Mouse (Mus musculus): ENCODE data around the gene Reep1. TPM values are rescaled to one million over a fixed set of nuclear protein-coding genes. Genes with fewer than 3 reads are reported as not detected.

The Reep1 gene
- total RNA-seq, 1 experiment from 2014 or later: not detected

DNA sequence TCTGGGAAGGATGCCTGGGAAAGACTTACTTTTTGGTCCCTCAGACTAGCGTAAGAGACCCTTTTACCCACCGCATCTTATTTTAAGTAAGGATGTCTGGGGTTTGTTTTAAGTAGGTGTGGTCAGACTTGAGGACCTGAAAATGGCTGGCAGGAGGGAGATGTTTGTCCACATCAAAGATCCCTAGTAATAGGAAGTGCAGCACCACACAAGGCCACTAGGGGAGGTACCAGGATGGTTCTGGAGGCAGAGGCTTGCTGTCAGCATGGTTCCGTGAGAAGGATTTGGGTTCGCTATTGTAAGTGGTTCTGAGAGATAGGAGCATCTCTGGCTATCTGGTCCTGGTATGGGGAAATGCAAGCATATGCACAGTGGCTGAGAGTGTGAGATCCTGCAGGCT is 63.5 kb downstream of the Reep1 start:
- ATAC-seq (ENCODE audit: extremely low read depth, insufficient number of reproducible peaks, low FRiP score, poor library complexity, severe bottlenecking): no peak

DNA sequence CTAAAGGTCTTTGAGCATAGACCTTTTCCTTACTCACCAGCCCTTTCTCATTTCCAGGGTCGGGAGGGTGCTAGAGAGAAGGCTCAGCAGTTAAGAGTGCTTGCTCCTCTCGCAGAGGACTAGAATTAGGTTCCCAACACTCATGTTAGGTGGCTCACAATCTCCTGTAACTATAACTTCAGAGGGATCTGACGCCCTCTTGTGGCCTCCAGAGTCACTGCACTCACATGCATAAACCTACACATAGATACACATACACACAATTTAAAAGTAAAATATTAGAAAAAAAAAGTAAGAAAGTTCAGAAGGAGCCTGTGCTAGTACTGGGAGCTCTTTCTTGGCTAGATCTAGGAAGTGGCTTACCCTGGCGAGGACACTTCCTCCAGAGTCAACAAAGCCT is 63.9 kb downstream of the Reep1 start:
- ATAC-seq (ENCODE audit: extremely low read depth, insufficient number of reproducible peaks, low FRiP score, poor library complexity, severe bottlenecking): no peak

DNA sequence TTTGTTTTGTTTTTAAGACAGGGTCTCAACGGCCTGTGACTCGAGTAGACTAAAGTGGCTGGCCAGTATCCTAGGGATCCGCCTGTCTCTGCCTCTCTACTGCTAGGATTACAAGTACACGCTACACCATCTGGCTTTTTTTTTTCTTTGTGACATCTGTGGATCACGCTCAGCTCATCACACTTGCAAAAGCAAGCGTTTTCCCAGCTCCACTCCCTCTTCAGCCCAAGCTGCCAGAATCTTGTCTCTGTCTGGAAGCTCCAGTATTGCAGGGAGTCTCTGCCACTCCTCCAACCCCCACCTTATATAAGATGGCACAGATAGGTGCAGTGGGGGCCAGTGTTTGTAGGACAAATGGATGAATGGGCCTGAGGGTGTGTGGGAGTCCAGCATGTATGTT is 64.8 kb downstream of the Reep1 start:
- no peak for ATAC-seq (ENCODE audit: extremely low read depth, insufficient number of reproducible peaks, low FRiP score, poor library complexity, severe bottlenecking)

DNA sequence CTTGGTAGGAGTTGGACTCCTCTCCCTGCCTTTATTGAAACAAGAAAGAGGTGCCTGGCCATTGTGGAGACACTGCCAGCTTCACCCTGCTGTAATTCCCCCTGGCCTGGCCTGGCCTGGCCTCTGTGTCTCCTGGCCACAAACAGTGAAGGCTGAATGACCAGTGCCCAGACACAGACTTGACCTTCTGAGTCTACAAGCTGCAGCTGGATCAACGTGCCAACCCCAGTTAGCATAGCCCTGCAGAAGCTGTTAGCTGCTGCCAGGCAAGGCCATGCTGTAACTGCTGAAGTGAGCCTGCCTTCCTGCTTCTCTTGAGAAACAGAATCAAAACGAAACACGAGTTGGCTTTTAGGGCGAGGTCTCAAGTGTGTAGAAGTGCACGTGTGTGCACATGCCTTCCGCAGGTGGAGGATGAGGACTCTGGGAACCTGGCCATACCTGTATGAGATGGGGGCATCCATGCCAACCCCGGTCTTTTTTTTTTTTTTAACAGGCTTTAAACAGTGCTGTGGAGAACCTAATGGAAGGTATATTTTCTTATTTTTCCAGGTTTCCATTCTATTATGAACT is 65.4 kb downstream of the Reep1 start:
- ATAC-seq (ENCODE audit: extremely low read depth, insufficient number of reproducible peaks, low FRiP score, poor library complexity, severe bottlenecking): no peak

DNA sequence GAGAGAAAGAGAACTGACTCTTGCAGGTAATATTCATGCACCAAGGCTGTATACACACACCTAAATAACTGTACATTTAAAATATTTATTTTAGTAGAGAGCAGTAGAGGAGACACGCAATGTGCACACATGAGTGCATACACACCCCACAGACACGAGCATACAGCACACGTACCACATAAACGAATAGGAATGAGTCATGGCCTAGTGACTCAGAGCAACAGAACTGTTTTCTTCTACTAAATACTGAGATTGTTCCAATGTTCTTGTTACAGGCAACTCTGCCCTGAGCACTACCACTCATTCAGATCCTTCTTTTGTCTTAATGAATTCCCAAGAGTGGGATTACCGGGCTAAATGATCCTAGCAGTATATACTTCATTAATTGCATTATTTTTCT is 70.7 kb downstream of the Reep1 start:
- ATAC-seq (ENCODE audit: extremely low read depth, insufficient number of reproducible peaks, low FRiP score, poor library complexity, severe bottlenecking): no peak

DNA sequence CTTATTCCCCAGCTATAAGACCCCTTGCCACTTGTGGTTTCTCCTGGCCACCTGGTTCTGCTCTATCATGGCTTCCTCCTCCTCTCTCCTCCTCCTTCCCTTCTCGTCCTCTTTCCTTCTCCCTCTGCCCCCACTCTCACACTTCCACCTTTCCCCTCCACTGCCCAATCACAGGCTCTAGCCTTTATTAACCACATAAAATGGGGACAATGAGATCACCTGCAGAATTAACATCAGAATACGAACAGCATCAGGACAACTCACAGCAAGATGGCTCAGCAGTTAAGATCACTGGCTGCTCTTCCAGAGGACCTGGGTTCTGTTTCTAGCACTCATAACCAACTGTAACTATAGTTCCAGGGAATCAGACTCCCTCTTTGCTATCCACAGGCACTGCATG is 72.5 kb downstream of the Reep1 start:
- ATAC-seq (ENCODE audit: extremely low read depth, insufficient number of reproducible peaks, low FRiP score, poor library complexity, severe bottlenecking): no peak

DNA sequence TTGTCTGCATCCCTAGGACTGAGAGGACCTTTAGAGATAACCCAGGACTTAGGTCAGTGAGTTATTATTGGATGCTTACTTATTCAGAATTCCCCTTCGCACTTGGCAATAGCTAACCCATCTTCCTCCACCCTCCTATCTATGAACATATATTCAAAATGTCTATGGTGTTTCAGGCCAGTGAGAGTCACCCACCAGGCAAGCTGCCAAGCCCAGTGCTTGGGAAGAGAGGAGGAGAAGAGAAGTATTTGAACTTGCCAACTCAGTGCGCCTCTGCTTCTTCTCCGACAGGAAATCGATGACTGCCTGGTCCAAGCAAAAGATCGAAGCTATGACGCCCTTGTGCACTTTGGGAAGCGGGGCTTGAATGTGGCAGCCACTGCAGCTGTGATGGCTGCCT is 73.1 kb downstream of the Reep1 start:
- no peak for ATAC-seq (ENCODE audit: extremely low read depth, insufficient number of reproducible peaks, low FRiP score, poor library complexity, severe bottlenecking)

DNA sequence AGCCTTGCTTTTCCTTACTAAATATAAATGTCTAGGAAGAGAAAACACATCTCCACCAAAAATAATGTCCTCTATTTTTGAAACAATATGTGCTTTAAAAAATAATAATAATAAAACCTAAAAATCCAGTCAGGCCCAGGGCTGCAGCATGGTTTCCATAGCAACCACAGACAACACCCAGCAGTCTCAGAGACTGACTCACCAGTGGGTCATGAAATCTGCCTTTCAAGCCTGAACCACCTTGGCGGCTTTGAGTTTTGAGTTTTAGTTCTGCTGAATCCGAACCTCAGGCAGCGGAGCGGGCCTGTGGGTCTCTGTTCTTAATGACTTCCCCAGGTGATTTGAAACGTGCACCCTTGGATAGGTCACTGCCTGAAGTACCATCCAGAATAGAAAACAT is 75.8 kb downstream of the Reep1 start:
- no peak for ATAC-seq (ENCODE audit: extremely low read depth, insufficient number of reproducible peaks, low FRiP score, poor library complexity, severe bottlenecking)

DNA sequence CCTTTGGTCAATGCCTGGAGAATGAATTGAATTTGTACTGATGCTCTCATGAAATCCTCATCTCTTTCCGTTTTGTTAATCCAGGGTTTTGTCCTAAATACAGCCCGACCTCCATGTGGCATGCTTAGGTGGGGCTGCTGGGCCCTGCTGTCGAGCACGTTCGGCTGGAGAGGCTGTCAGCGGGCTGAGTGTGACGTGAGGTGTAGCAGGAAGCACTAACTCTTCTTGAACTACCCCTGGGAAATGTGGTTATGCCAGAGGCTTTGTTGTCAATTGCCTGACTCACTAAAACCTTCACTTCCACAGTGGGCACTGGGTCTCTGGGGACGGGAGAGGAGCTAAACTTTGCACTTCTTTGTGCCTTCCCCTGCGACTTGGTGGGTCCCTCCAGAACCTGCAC is 81.0 kb downstream of the Reep1 start:
- no peak for ATAC-seq (ENCODE audit: extremely low read depth, insufficient number of reproducible peaks, low FRiP score, poor library complexity, severe bottlenecking)

DNA sequence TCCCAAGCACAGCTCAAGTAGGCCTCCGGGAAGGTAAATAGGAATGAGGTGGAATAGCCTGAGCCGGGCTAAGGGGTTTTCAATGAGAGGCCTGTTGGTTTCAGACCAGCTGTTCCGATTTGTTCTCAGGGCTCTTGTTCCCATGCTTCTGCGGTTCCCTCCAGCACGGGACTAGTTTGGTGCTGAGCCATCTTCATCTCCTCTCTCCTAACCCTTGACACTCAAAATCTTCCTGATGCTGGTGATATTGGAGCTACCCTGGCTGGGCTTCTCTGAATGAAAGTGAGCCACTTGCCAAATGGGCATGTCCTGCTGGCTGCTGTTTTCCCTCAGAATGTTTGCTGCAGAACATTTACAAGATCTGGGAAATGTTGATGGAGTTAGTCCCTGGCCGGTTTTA is 84.4 kb downstream of the Reep1 start:
- ATAC-seq (ENCODE audit: extremely low read depth, insufficient number of reproducible peaks, low FRiP score, poor library complexity, severe bottlenecking): no peak

DNA sequence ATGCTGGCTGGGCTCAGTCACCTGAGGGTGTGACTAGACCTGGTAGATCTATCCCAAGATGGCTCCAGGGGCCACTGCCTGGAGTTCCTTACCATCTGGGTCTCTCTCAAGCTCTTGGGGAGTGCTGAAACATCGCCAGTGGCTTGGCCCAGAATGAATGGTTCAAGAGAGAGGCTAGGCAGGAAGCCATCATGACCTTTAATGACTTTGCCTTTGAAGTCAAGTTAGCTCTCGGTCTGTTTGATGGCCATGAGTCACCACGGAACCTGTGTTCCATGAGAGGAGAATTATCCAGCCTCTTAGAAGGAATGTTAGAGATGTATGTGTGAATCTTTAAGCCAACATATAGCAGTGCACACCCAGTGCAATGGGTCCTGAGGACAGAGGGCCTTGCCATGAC is 92.0 kb downstream of the Reep1 start:
- ATAC-seq (ENCODE audit: extremely low read depth, insufficient number of reproducible peaks, low FRiP score, poor library complexity, severe bottlenecking): no peak

DNA sequence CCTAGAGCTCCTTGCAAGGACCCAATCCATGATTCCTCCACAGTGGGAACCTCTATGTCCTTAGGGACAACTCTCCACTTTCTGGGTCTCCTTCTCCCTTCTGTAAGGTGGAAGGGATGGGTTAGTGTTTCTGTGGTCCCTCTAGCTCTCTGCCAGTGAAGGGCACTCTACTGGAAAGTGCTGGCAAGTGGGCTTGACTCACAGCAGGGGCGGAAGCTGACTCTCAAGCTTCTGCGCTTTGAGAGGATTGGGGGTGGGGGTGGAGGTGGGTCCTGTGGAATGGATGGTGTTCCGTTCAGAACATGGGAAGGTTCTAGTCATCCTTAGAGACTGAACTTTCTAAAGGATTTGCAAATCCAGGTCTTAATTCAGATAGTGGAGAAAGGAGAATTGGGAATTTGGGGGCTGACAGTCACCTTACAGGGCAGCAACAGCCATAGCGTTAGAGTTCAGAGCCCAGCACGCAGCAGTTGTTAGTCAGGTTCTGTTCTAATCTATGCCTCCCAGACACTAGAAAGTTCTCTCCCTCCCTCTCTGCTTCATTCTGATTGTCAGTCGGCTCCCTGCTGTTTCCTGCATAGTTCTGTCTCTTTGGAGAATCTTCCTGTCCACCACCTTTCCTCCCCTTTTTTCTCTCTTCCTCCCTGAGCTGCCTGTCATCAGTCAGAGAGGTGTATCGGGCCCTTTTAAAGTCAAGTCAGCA is 93.8 kb downstream of the Reep1 start:
- ATAC-seq (ENCODE audit: extremely low read depth, insufficient number of reproducible peaks, low FRiP score, poor library complexity, severe bottlenecking): no peak

DNA sequence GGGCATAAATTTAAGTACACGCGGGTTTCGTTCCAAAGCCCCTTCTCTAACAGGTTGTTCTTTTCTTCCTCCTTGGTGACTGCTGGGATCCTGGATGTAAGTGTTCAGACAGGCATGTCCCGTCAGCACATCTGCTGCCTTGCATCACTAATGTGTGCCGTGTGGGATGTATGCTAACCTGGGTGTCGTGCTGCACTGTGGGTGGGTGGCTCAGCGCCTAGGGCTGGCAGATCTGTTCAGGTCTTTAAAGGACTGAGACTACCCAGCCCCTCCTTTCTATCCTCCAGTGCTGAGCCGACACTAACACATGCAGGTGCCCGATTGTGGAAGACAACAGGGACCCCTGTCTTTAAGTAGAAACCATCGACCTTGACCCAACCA is 94.3 kb downstream of the Reep1 start:
- ATAC-seq (ENCODE audit: extremely low read depth, insufficient number of reproducible peaks, low FRiP score, poor library complexity, severe bottlenecking): no peak

DNA sequence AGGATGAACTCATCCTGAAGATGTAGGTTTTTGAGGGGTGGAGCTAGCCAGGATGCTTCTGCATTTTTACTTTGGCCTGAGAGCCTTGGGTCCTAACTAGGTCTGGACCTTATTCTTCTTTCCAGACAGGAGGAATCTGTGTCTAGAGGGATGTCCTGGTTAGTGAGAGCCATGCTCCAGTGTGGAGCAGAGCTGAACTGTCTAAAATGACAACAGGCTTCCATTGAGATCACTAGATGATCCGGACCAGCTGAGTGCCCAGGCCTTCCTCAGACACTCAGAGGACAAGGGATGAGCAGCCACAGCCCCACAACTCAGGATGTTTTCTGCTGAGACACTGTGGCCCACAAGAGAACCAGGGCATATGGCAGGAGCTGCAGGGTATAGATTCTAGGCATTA is 96.2 kb downstream of the Reep1 start:
- no peak for ATAC-seq (ENCODE audit: extremely low read depth, insufficient number of reproducible peaks, low FRiP score, poor library complexity, severe bottlenecking)

DNA sequence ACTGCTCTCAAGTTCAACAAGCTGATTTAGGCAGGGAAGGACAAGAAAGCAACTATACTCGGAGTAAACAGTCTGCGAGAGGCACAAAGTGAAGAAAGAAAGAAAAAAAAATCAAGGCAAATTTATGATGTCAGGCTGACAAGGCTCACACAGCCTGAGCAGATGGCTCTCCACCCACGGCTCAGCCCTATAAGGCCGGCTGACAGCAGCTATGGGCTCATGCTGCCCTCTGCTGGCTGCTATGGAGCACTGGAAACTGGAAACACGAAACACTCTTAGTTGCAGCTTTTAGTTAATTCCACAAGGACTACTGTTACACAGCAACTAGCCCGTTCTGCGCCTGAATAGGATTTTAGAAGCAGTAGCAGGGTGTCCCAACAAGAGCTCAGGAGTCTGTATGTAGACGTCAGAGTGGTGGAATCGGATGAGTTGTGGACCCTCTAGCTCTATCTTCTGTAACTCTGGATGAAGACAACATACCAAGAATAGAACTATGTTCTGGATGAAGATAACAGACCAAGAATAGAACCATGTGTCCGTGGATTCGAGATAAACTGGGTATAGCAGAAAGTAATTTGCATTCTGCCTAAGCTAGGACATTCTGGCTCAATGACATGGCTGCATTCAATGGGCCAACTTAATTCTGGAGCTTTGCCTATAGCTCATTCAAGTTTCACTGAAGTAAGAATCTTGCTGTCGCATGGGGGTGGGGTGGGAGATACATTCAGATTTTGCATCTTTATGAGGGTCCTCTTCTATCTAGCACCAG is 96.9 kb downstream of the Reep1 start:
- ATAC-seq (ENCODE audit: extremely low read depth, insufficient number of reproducible peaks, low FRiP score, poor library complexity, severe bottlenecking): peak; percentile 74

DNA sequence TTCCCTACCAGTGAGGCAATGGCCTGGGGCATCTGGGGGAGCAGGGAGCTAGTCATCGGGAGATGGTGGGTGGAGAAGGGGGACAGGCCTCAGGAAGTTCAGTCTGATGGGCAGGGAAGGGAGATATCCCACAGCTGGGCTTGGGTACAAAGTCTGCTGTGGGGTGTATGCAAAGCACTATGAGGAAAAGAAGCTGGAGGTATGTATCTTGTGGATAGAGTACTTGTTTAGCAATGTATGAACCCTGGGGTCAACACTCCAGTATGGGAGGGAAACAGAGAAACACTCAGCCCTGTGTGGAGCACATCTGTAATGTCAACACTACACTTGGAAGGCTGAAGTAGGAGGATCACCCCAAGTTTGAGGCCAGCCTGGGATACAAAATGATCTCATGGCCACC is 99.4 kb downstream of the Reep1 start:
- ATAC-seq (ENCODE audit: extremely low read depth, insufficient number of reproducible peaks, low FRiP score, poor library complexity, severe bottlenecking): no peak

DNA sequence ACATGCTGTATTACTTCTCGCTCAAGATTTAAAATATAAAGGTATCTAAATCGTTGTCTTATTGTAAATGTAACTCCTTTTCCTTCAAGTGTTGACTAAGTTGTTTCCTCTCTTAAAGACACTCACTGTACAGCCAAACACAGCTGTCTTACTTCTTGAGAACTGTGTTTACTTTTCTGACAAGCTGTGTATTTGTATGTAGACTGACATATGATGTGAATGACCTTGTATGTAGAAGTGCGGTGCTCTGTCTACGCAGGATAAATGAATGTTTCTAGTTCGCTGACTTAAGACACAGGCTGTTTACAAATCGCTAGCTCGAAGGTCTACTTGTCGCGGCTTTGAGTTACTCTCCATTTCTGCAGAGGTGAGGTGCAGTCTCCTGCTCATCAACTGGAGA is 102.5 kb downstream of the Reep1 start:
- no peak for ATAC-seq (ENCODE audit: extremely low read depth, insufficient number of reproducible peaks, low FRiP score, poor library complexity, severe bottlenecking)

DNA sequence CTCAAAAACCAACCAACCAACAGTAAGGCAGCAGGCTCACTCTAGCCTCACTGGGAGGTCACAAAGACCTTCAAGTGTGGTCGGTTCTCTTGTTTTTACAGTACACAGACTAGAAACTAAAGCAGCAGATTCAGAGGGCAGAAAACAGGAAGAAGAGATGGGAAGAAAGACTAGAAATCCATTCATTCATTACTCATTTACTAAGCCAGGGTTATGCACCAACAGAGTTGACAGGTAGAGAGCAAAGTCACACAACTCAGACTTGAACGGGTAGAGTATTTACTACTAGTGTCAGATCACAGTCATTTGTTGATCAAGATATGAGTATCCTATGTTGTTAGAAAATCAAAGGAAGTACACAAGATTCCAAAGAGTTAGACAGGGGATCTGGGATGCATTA is 105.5 kb downstream of the Reep1 start:
- ATAC-seq (ENCODE audit: extremely low read depth, insufficient number of reproducible peaks, low FRiP score, poor library complexity, severe bottlenecking): no peak

DNA sequence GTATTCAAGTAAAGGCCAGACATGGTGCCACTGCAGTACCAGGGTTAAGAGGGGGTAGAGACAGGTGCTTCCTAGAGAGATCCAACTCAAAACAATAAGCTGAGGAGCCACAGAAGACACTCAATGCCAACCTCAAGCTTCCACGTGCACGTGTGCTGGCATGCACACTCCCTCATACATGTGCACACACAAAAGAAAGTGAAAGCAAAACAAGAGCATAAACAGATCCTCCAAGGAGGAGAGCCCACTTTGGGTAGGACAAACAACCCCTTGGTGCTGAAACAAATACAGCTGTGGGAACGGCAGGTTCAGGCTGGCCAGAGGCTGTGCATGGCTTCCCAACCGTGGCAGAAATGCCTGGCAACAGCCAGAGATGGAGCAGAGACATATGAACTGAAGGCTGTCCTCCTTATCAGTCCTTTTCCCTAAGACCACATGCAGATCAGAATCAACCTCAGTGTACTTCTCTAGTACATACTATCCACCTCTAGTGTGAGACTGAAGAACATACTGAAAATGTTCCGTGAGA is 112.5 kb downstream of the Reep1 start:
- ATAC-seq (ENCODE audit: extremely low read depth, insufficient number of reproducible peaks, low FRiP score, poor library complexity, severe bottlenecking): no peak

DNA sequence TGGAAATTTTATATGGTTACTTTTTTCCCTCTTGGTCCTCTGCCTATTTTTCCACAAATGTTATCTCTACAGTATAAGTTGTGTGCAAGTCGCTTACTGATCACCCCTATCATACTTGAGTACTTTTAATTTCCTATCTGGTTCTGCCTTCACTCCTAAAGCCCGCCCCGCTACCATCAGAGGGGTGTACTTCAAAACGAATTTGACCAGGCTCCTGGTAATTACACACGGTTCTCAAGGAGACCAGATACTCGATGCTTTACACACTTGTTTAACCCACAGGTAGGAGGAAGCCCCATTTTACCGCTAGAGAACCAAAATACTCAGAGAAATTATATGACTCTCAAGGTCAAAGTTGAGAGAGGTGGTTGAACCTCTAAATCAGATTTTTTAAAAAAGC is 115.7 kb downstream of the Reep1 start:
- ATAC-seq (ENCODE audit: extremely low read depth, insufficient number of reproducible peaks, low FRiP score, poor library complexity, severe bottlenecking): no peak

All from neutrophil, adult 5-6 weeks (primary cell).